Mouse (Mus musculus): ENCODE results near the gene Gm9803. TPM values are rescaled to one million over a fixed set of nuclear protein-coding genes. Genes with fewer than 3 reads are reported as not detected.
A peak's percentile ranks its signal among the peaks of the same experiment; 100 is the strongest.
"Not testable (repeated sequence)": the region's sequence is repeated elsewhere in the genome, so short reads cannot be mapped to it uniquely, and the experiment has no call there.

The Gm9803 gene
- 10 to 100 TPM in 1 of 4 experiments, 1 to 10 TPM in 1, not detected in 2; 9.1 to 17.3 TPM for total RNA-seq (2022)

DNA sequence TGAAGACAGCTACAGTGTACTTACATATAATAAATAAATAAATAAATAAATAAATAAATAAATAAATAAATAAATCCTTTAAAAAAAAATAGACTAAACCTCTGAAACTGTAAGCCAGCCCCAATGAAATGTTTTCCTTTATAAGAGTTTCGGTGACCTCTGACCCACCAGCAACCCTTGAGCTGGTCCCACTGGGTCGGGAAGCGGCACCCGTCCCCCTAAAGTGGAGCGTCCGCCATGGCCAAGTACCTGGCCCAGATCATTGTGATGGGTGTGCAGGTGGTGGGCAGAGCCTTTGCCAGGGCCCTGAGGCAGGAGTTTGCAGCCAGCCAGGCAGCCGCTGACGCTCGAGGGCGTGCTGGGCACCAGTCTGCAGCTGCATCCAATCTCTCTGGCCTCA is at the start of gene Gm9803:
TSS of gene Gm9803 (plus strand) at position 154 of the 400 bp plus-strand sequence.
- not testable (repeated sequence) for DNase-seq

GRCm38 (mm10) chr10:43475376-43475775 is 48.5 kb upstream of the Gm9803 start:
- no peak for DNase-seq

DNA sequence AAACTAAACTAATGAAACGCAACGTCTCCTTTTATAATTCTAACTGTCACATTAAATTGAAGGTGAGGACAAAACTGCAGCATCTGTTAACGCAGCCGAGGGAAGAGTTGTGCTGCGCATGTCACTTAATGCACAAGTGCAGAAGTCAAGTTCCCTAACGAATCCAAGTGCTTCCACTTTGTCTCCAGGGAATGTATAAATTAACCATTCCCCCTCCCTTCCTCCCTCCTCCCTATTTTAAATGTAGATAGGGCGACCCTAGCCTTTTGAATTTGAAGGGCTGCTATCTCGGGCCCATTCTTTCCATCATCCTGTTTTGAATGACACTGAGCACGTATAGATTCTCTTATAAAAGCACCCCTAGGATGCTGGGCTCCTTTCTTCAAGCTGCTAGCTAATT is 46.4 kb upstream of the Gm9803 start:
- DNase-seq = no peak

DNA sequence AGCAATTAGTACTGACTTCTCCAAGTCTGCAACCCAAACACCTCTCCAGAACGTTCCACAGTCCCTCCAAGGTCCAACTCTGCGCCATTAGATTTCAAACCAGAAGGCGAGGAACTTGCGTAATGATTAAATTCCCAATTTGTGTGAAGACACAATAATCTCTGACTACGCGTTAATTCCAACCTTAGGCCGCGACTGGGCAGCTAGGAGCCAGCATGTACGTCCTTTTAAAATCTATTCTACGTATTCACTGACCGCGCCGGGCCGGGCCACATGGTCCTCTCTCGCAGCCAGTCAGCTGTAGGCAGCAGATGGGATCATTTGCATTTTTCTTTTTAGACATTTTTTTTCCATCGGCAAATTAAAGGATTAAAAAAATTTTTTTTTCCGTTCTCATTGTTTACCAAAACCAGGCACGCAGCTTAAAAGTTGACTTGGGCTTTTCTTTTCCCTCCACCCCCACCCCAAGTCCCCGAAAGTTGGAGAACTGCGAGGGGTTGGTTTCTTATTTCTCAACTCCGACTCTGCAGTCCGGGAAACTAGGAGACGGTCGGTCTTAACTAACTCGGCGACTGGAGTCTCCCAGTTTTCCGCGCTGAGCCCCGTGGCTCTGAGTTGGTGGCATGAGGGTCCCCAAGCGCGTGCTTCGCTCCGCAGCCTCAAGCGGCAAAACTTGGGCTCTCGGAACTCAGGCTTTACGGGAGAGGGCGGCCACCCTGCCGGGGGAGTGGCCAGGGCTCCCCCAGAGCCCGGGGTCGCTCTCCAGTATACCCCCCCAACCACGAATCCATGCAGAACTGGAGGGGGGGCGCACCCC is 45.8 kb upstream of the Gm9803 start:
- DNase-seq = peak; percentile 56

DNA sequence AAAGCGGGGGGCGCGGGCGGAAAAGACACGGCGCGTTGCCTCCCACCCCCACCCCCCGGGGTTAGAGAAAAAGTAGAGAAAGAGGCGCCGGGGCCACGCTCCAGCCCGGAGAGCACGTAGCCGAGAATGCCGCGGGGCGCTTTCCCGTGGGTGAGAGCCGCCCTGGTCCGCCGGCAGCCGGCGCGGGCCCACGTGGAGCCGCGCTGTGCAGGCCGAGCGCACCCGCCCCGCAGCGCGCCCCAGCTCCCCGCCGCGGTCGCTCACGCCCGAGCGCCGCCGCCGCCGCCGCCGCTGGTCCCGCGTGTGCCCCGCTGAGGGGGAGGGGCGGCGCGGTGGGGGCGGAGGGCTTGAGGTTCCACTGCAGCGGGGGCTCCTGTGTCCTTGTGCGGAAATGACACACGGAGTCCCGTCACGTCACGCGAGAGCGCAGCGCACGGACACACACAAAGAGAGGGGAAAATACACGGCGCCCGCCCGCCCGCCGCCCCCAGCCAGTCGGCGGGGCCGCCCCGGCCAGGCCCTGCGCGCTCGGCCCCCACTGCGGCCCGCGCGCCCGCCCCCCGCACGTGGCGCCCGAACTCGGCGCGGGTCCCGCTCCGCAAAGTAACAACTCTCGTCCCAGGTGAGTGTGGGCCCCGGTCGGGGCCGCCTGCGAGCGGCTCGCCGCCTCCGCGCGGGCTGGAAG is 45.0 kb upstream of the Gm9803 start, which contains the start of gene Bend3:
TSS of gene Bend3 (plus strand) at position 81 of the 685 bp plus-strand sequence.
- DNase-seq = peak; percentile 42

DNA sequence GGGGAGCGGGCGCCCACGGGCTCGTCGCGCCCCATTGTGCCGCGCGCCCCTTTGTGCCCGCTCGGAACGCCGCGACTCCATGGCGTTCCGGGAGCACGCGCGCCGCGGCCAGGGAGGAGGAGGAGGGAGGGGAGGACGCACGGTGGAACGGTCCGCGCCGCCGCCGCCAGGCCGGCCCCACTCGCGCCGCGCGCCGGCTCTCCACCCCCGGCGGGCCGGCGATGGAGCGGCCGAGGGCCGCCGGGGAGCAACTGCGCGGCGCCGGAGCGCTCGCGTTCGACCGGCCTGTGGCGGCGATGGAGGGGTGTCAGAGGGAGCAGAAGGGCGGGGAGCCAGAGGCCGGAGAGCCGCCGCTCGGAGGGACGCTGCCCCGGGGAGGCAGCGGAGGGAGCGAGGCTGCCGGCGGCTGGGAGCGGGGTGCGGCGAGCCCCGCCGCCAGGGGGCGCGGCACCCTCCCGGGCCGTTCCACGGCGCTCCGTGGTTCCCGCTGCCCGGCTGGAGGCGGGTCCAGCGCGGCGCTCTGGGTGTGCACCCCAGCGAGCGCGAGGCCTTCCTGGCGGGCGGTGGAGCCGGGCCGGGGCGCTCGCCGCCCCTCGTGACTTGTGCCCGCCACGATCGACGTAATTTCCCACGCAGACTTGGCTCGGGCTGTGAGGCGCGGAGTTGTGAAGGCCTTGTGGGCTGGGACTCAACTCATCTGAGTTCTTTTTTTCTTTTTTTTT is 44.3 kb upstream of the Gm9803 start:
- peak; percentile 78 for DNase-seq

DNA sequence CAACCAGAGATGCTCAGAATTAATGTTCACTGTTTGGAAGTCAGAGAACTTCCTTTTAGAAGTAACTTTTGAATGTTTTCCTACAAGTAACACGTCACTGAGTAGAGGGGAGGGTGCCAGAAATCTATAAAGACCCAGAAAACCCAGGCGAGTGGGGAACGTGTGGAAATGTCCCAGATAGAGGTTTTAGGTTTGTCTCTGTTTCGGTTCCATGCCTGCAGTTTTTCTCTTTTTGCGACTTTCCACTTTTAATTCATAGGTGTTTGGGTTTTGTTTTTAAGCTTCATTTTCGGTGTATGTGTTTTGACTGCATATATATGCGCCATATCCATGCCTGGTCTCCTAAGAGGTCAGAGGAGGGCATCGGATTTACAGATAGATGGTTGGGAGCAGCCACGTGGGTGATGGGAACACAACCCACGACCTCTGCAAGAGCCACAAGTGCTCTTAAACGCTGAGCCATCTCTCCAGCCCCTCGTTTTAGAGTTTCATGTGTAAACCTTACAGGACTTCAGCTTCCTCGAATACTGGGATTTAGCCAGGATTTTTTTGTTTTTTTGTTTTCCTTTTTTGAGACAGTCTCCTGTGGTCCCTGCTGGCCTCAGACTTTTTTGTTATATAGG is 43.5 kb upstream of the Gm9803 start:
- no peak for DNase-seq

DNA sequence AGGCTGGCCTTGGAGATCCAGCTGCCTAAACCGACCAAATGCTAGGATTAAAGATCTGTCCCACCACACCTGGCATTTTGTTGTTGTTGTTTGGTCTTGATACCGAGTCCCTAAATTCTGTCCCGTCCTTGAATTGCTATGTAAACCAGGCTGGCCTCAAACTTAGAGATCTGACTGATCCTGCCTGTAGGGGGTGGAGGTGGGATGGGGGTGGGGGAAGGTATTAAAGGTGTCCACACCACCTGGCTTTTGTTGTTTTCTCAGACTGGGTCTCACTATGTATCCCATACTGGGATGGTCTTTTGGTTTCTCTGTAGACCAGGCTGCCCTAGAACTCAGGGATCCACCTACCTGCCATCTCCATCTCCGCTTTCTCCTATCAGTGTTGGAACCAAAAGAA is 42.7 kb upstream of the Gm9803 start:
- DNase-seq = no peak

DNA sequence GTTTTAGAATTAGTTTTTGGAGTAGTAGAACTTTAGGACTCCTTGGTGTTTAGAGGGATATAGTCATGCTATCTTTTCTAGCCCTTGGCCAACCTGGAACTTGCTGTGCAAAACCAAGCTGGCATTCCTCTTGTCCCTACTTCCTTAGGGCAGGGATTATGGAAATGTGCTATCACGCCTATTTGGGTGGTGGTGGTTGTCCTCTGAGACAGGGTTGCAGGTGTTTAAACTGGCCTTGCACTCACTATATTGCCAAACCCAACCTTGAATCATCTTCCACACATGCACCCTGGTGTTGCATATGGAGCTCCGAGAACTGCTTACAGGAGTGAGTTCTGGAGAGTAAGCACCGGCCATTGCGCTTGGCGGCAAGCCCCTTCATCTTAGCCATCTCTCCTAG is 41.9 kb upstream of the Gm9803 start:
- DNase-seq = no peak

DNA sequence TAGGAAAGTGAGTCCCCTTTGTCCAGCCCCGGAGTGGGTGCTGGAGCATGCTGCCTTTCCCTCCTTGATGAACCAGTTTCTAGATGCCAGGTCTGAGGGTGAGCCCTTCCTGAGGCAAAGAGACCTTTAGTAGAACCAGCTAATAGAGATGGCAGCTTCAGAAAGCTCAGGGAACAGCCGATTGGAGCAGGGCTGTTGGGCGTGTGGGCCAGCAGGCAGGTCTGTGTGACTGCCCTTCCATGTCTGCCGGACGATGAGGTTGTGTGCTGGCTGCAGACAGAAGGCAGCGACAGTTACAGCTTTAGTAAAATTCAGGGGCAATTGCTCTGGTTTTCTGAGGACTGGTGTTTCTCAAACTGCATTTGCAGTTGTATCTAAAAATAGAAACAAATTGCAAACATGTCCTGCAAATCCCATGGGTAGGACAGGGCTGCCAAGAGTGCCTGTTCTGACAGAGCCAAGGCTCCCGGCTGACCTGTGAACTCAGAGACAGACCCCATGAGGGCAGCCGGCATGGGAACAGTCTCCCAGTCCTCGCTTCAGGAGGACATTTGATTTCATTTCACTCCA is 40.4 kb upstream of the Gm9803 start:
- DNase-seq = no peak

DNA sequence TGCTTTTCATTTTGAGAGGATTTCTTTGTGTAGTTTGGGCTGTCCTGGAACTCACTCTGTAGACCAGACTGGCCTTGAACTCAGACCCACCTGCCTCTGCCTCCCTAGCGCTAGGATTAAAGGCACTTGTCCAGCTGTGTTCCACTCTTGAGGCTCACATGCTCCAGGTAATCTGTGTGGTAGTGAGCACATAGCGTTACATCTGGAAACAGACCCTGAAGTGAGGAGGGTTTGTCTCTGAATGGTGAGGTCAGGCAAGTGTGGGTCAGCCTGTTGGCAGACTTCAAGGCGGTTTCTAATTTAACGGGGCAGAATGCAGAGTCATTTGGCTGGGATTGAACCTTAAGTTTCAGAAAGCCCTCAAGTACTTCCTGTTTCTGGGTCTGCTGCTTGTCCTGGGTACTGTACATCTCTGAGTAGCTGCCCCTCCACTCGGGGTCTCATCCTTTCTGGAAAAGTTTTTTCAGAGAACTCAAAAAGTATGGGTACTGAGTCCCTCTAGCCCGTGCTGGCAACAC is 38.1 kb upstream of the Gm9803 start:
- no peak for DNase-seq

DNA sequence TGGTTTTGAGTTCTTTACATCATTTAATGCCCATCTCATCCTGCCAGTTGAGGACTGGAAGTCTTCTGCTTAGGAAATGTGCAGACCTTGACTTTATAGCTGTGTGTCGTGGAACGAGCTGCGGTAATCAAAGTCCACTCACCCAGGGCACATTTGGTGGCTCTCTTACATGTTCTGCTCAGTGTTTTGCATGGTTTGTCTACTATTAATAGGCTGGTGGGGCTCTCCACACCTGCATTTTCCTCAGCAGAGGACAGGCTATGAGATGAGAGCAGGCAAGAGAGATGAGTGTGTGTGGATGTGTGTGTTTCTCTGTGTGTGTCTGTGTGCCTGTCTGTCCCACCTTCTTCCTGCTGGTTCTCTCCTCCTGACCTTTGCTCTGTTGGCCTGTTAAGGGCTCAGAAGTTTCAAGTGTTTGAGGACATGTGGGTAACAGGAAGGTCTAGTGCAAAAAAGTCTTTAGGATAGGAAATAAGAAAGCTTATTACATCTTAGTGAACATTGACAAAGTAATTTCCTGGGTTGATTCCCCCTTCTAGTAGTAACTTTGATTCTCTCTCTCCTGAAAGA is 36.4 kb upstream of the Gm9803 start:
- no peak for DNase-seq

- DNase-seq = no peak
These were observed 35.6 kb upstream of the Gm9803 start for GRCm38 (mm10) chr10:43488258-43488657.

GRCm38 (mm10) chr10:43489139-43489538 is 34.7 kb upstream of the Gm9803 start:
- DNase-seq = no peak

DNA sequence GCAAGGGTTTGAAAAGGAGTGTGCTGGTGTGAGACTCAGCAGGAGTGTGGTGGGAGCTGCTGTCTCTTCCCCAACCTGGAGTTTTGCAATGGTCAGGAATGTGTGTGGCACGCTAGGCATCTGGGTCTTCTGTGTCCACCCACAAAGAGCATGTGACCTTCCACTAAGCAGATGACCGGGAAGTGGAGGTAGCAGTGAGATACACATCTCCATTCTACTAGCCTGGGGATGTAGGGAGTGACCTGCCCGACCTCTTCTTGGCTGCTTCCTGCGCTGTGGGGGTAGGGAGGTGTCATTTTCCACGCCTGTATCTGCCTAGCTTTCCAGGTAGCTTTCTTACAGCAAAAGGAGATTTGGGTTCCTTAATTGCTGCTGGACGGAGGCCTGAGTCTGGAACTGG is 34.3 kb upstream of the Gm9803 start:
- DNase-seq = no peak

- no peak for DNase-seq
These were observed 33.9 kb upstream of the Gm9803 start for GRCm38 (mm10) chr10:43490034-43490433.

DNA sequence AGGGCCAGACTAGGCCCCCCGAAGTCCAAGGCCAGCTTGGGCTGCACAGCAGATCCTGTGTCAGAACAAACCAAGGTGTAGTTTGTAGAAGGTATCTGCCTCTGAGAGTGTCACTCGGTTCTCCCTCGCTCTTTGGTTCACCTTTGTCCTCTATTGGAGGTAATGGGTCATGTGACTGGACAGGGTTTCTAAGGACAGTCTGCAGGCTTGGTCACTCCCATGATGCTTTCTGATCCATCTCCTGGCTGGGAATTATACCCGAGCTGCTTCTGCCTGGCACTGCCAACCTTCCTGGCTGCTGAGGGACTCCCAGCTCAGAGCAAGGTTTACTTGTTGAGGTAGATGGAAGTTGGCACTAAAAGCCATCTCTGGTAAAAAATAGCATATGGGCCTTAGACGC is 33.0 kb upstream of the Gm9803 start:
- DNase-seq = no peak

GRCm38 (mm10) chr10:43502599-43502998 is 21.3 kb upstream of the Gm9803 start:
- no peak for DNase-seq

DNA sequence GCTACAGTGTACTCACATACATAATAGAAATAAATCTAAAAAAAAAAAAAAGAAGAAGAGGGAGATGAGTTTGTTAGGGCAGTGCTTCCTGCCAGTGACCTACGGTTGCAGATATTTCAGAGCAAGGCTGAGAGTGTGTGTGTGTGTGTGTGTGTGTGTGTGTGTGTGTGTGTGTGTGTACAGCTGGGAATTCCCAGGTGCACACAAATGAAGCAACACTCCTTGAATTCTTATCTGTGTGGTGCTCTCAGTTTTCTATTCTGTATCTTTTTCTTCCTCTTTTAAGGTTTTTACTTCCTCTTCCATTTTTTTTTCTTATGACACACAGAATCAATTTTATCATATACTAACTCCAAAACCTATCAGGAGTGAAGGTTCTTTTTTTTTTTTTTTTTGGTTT is 19.6 kb upstream of the Gm9803 start:
- DNase-seq = no peak

GRCm38 (mm10) chr10:43507051-43507450 is 16.8 kb upstream of the Gm9803 start:
- no peak for DNase-seq

DNA sequence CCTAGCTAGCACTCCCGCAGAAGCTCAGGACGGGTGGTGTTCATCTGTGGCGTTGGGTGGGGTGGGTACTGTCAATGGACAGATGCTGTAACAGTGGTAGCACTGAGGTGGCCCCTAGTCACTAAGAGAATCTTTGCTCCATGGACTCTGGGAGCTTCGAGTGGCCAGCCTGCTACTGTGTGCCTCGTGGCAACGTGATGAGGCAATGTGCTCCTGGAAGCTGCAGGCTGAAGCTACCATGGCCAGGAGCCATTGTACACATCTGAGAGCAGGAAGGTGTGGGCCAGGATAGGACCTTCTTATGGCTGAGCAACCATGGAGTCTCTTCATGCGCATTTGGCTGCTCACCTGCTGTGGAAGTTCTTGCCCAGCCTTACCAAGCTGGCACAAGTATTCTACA is 14.7 kb upstream of the Gm9803 start:
- no peak for DNase-seq

- no peak for DNase-seq
These were observed 10.9 kb upstream of the Gm9803 start for GRCm38 (mm10) chr10:43512976-43513375.

Measured in adrenal gland, adult 8-10 months (tissue).